Mouse (Mus musculus) heart, embryonic 16.5 days (tissue): ENCODE data around the gene C1qtnf7. TPM values are rescaled to one million over a fixed set of nuclear protein-coding genes. Genes with fewer than 3 reads are reported as not detected.

Experiments
- ATAC-seq: fragments of 200-750 bp; cut with Nextera tagmentation; replicated peaks from 2 replicates; pipeline ENCODE4 v1.8.0; 2017; ENCODE audit warnings: moderate number of reproducible peaks; ENCODE audit not compliant: insufficient read depth, low FRiP score; ENCODE audit errors: extremely low read depth
- H3K27ac ChIP-seq: fragments of 300-500 bp; sonication (generic); 2 replicates; pipeline ENCODE4 v1.5.1; 2014; ENCODE audit warnings: mild to moderate bottlenecking, low read length, control low read depth, moderate library complexity
- H3K27me3 ChIP-seq: fragments of 300-500 bp; sonication (generic); 2 replicates; pipeline ENCODE4 v1.6.1; 2014; ENCODE audit warnings: low read length, mixed read lengths; ENCODE audit not compliant: control insufficient read depth, insufficient read depth
- H3K36me3 ChIP-seq: fragments of 300-500 bp; sonication (generic); 2 replicates; pipeline ENCODE4 v1.6.1; 2014; ENCODE audit not compliant: control insufficient read depth, insufficient read depth
- H3K4me1 ChIP-seq: fragments of 300-500 bp; sonication (generic); 2 replicates; pipeline ENCODE4 v1.6.1; 2014; ENCODE audit warnings: low read length, mixed read lengths; ENCODE audit not compliant: control insufficient read depth, insufficient read depth
- H3K4me2 ChIP-seq: fragments of 300-500 bp; sonication (generic); 2 replicates; pipeline ENCODE4 v1.6.1; 2014; ENCODE audit warnings: low read depth, mild to moderate bottlenecking, control low read depth, low read length
- H3K4me3 ChIP-seq: fragments of 300-500 bp; sonication (generic); 2 replicates; pipeline ENCODE4 v1.5.1; 2014; ENCODE audit warnings: mild to moderate bottlenecking, control low read depth, low read length
- H3K9ac ChIP-seq: fragments of 300-500 bp; sonication (generic); 2 replicates; pipeline ENCODE4 v1.6.1; 2014; ENCODE audit warnings: low read length, control low read depth
- H3K9me3 ChIP-seq: fragments of 300-500 bp; sonication (generic); replicated peaks from 2 replicates; pipeline ENCODE4 v1.6.1; 2016; ENCODE audit warnings: low read length; ENCODE audit not compliant: control insufficient read depth
- WGBS: fragments of 180-500 bp; shearing (Covaris S2); extraction: QIAGEN DNeasy Blood & Tissue Kit; methylation state at CpG from one replicate; pipeline ENCODE4 v1.1.7; 2014; 5-methylcytosine and 5-hydroxymethylcytosine counted together
- polyA plus RNA-seq: library from polyadenylated mRNA; unstranded; fragments of >200 nt; fragmentation: Nextera tagmentation; extraction: Ambion mirVana; gene quantifications from 2 replicates; pipeline ENCODE4 v1.2.1, GENCODE M21; 2015

Gene C1qtnf7
- polyA plus RNA-seq, 1 experiment from 2014 or later, result 6.5 TPM

- WGBS, result 62% methylated on average over 6 of the region's 6 CpGs
- Histone ChIP-seq H3K27me3 (no peaks in the 10 kb centered on the region), H3K4me2 (no peak overlapping the region), H3K4me1 (no peaks in the 10 kb centered on the region), H3K4me3 (no peak overlapping the region), H3K9ac (no peak overlapping the region), H3K27ac (no peak overlapping the region), H3K36me3 (no peaks in the 10 kb centered on the region), H3K9me3 (no peaks in the 10 kb centered on the region)
- no peak for ATAC-seq
These were observed 11.7 kb downstream of the C1qtnf7 start for GRCm38 (mm10) chr5:43526874-43527584.

GRCm38 (mm10) chr5:43530186-43530585 lies 14.8 kb downstream of the C1qtnf7 start:
- Histone ChIP-seq H3K36me3 (no peaks in the 10 kb centered on the region), H3K4me3 (no peak overlapping the region), H3K27me3 (no peaks in the 10 kb centered on the region), H3K4me1 (no peaks in the 10 kb centered on the region), H3K9me3 (no peaks in the 10 kb centered on the region), H3K27ac (no peak overlapping the region), H3K4me2 (no peak overlapping the region), H3K9ac (no peak overlapping the region)
- WGBS, result 84% methylated on average over 3 of the region's 3 CpGs
- no peak for ATAC-seq

- no peak overlapping the region for H3K27ac ChIP-seq
- H3K27me3 ChIP-seq, result no peaks in the 10 kb centered on the region
- H3K4me2 ChIP-seq, result no peak overlapping the region
- H3K4me3 ChIP-seq, result no peak overlapping the region
- no peak overlapping the region for H3K9ac ChIP-seq
- H3K9me3 ChIP-seq, result no peaks in the 10 kb centered on the region
- no peaks in the 10 kb centered on the region for H3K36me3 ChIP-seq
- WGBS, result 86% methylated on average over 1 of the region's 1 CpGs
- ATAC-seq, result no peak
- H3K4me1 ChIP-seq, result no peaks in the 10 kb centered on the region
These were observed 15.5 kb downstream of the C1qtnf7 start for GRCm38 (mm10) chr5:43530886-43531285.

GRCm38 (mm10) chr5:43538322-43539167 lies 23.2 kb downstream of the C1qtnf7 start:
- Histone ChIP-seq H3K36me3 (no peaks in the 10 kb centered on the region), H3K9ac (no peak overlapping the region), H3K27me3 (no peaks in the 10 kb centered on the region), H3K4me1 (no peaks in the 10 kb centered on the region), H3K27ac (no peak overlapping the region), H3K4me2 (no peak overlapping the region), H3K4me3 (no peak overlapping the region), H3K9me3 (no peaks in the 10 kb centered on the region)
- ATAC-seq, result no peak
- 72% methylated on average over 14 of the region's 14 CpGs for WGBS

- no peak overlapping the region for H3K9ac ChIP-seq
- no peak overlapping the region for H3K4me2 ChIP-seq
- H3K4me3 ChIP-seq, result no peak overlapping the region
- no peak for ATAC-seq
- no peaks in the 10 kb centered on the region; the same call in 1 of the 2 replicates for H3K9me3 ChIP-seq
- 59% methylated on average over 3 of the region's 3 CpGs for WGBS
- no peaks in the 10 kb centered on the region for H3K36me3 ChIP-seq
- H3K27me3 ChIP-seq, result no peaks in the 10 kb centered on the region
- H3K4me1 ChIP-seq, result no peaks in the 10 kb centered on the region
- H3K27ac ChIP-seq, result no peak overlapping the region
These were observed 23.8 kb downstream of the C1qtnf7 start for GRCm38 (mm10) chr5:43539168-43539516.

GRCm38 (mm10) chr5:43539871-43540270 lies 24.5 kb downstream of the C1qtnf7 start:
- H3K4me3 ChIP-seq, result no peak overlapping the region
- ATAC-seq, result no peak
- H3K36me3 ChIP-seq, result no peaks in the 10 kb centered on the region
- H3K9ac ChIP-seq, result no peak overlapping the region
- no peaks in the 10 kb centered on the region for H3K4me1 ChIP-seq
- H3K4me2 ChIP-seq, result no peak overlapping the region
- H3K27me3 ChIP-seq, result no peaks in the 10 kb centered on the region
- peaks cover 3% of the 10 kb centered on the region; the same call in 1 of the 2 replicates for H3K9me3 ChIP-seq
- H3K27ac ChIP-seq, result no peak overlapping the region

- 70% methylated on average over 5 of the region's 5 CpGs for WGBS
- Histone ChIP-seq H3K4me3 (no peak overlapping the region), H3K9ac (no peak overlapping the region), H3K27ac (no peak overlapping the region), H3K4me1 (no peaks in the 10 kb centered on the region), H3K4me2 (no peak overlapping the region), H3K36me3 (no peaks in the 10 kb centered on the region), H3K27me3 (no peaks in the 10 kb centered on the region), H3K9me3 (peaks cover 3% of the 10 kb centered on the region; the same call in 1 of the 2 replicates)
- ATAC-seq, result no peak
These were observed 26.2 kb downstream of the C1qtnf7 start for GRCm38 (mm10) chr5:43541492-43541891.

GRCm38 (mm10) chr5:43542246-43542845 lies 27.0 kb downstream of the C1qtnf7 start:
- no peak overlapping the region for H3K27ac ChIP-seq
- peaks cover 3% of the 10 kb centered on the region; the same call in 1 of the 2 replicates for H3K9me3 ChIP-seq
- no peaks in the 10 kb centered on the region for H3K27me3 ChIP-seq
- no peak for ATAC-seq
- H3K4me3 ChIP-seq, result no peak overlapping the region
- H3K4me2 ChIP-seq, result no peak overlapping the region
- WGBS, result 50% methylated on average over 7 of the region's 7 CpGs
- H3K36me3 ChIP-seq, result no peaks in the 10 kb centered on the region
- no peaks in the 10 kb centered on the region for H3K4me1 ChIP-seq
- no peak overlapping the region for H3K9ac ChIP-seq

- no peaks in the 10 kb centered on the region for H3K27me3 ChIP-seq
- H3K9ac ChIP-seq, result no peak overlapping the region
- H3K4me2 ChIP-seq, result peak overlapping the region; percentile 13; the same call in 1 of the 2 replicates
- no peaks in the 10 kb centered on the region for H3K4me1 ChIP-seq
- no peaks in the 10 kb centered on the region for H3K9me3 ChIP-seq
- peak overlapping the region; percentile 20; the same call in 1 of the 2 replicates for H3K27ac ChIP-seq
- H3K4me3 ChIP-seq, result no peak overlapping the region
- H3K36me3 ChIP-seq, result no peaks in the 10 kb centered on the region
- WGBS, result 46% methylated on average over 4 of the region's 4 CpGs
- ATAC-seq, result no peak
These were observed 34.6 kb downstream of the C1qtnf7 start for GRCm38 (mm10) chr5:43549951-43550350.
